Mouse (Mus musculus) lung, embryonic 15.5 days (tissue): ENCODE results near the gene Llcfc1. TPM values are rescaled to one million over a fixed set of nuclear protein-coding genes. Genes with fewer than 3 reads are reported as not detected.

Source experiments
- ATAC-seq: fragments of 200-750 bp; cut with Nextera tagmentation; 2 replicates; pipeline ENCODE4 v1.8.0; 2017; ENCODE audit warnings: moderate number of reproducible peaks, borderline replicate concordance; ENCODE audit not compliant: low FRiP score, low TSS enrichment; ENCODE audit errors: extremely low read depth
- H3K27ac ChIP-seq: fragments of 300-500 bp; sonication (generic); 2 replicates; pipeline ENCODE4 v1.5.1; 2015; ENCODE audit warnings: moderate library complexity, mild to moderate bottlenecking, inconsistent platforms
- H3K27me3 ChIP-seq: fragments of 300-500 bp; sonication (generic); 2 replicates; pipeline ENCODE4 v1.6.1; 2015; ENCODE audit warnings: inconsistent platforms
- H3K36me3 ChIP-seq: fragments of 300-500 bp; sonication (generic); 2 replicates; pipeline ENCODE4 v1.6.1; 2015; ENCODE audit warnings: inconsistent platforms
- H3K4me1 ChIP-seq: fragments of 300-500 bp; sonication (generic); 2 replicates; pipeline ENCODE4 v1.6.1; 2015; ENCODE audit warnings: inconsistent platforms
- H3K4me2 ChIP-seq: fragments of 300-500 bp; sonication (generic); 2 replicates; pipeline ENCODE4 v1.6.1; 2015; ENCODE audit warnings: inconsistent platforms, mild to moderate bottlenecking, moderate library complexity
- H3K4me3 ChIP-seq: fragments of 300-500 bp; sonication (generic); 2 replicates; pipeline ENCODE4 v1.5.1; 2015; ENCODE audit warnings: mild to moderate bottlenecking, inconsistent platforms
- H3K9ac ChIP-seq: fragments of 300-500 bp; sonication (generic); 2 replicates; pipeline ENCODE4 v1.6.1; 2015; ENCODE audit warnings: inconsistent platforms
- H3K9me3 ChIP-seq: fragments of 300-500 bp; sonication (generic); 2 replicates; pipeline ENCODE4 v1.6.1; 2016; ENCODE audit warnings: inconsistent platforms
- WGBS: fragments of 180-500 bp; shearing (Covaris S2); methylation state at CpG from one replicate; pipeline ENCODE4 v1.1.7; 2015; 5-methylcytosine and 5-hydroxymethylcytosine counted together
- polyA plus RNA-seq: library from polyadenylated mRNA; unstranded; fragments of >200 nt; fragmentation: Nextera tagmentation; extraction: Ambion mirVana; gene quantifications from 2 replicates; pipeline ENCODE4 v1.2.1, GENCODE M21; 2015

Gene Llcfc1
- polyA plus RNA-seq, 1 experiment from 2014 or later, result not detected

GRCm38 (mm10) chr6:41706275-41706674, 22.0 kb downstream of the Llcfc1 start:
- H3K4me2 ChIP-seq, result no peak overlapping the region
- H3K4me3 ChIP-seq, result no peak overlapping the region
- WGBS, result 84% methylated on average over 7 of the region's 7 CpGs
- H3K9me3 ChIP-seq, result no peaks in the 10 kb centered on the region
- no peaks in the 10 kb centered on the region for H3K27me3 ChIP-seq
- no peak overlapping the region for H3K9ac ChIP-seq
- H3K36me3 ChIP-seq, result no peaks in the 10 kb centered on the region
- H3K4me1 ChIP-seq, result no peaks in the 10 kb centered on the region
- no peak overlapping the region for H3K27ac ChIP-seq
- no peak for ATAC-seq

GRCm38 (mm10) chr6:41710281-41710680, 26.1 kb downstream of the Llcfc1 start:
- ATAC-seq, result no peak
- H3K9me3 ChIP-seq, result no peaks in the 10 kb centered on the region
- no peaks in the 10 kb centered on the region for H3K27me3 ChIP-seq
- H3K4me1 ChIP-seq, result no peaks in the 10 kb centered on the region
- H3K27ac ChIP-seq, result no peak overlapping the region
- no peak overlapping the region for H3K4me2 ChIP-seq
- H3K9ac ChIP-seq, result no peak overlapping the region
- no peaks in the 10 kb centered on the region for H3K36me3 ChIP-seq
- 68% methylated on average over 1 of the region's 1 CpGs for WGBS
- no peak overlapping the region for H3K4me3 ChIP-seq

GRCm38 (mm10) chr6:41721430-41721829, 37.2 kb downstream of the Llcfc1 start:
- H3K27me3 ChIP-seq, result no peaks in the 10 kb centered on the region
- no peak overlapping the region for H3K4me2 ChIP-seq
- H3K36me3 ChIP-seq, result no peaks in the 10 kb centered on the region
- H3K9me3 ChIP-seq, result no peaks in the 10 kb centered on the region
- no peak for ATAC-seq
- no peaks in the 10 kb centered on the region for H3K4me1 ChIP-seq
- H3K9ac ChIP-seq, result no peak overlapping the region
- H3K4me3 ChIP-seq, result no peak overlapping the region
- H3K27ac ChIP-seq, result no peak overlapping the region
- WGBS, result 73% methylated on average over 2 of the region's 2 CpGs

- Histone ChIP-seq H3K36me3 (no peaks in the 10 kb centered on the region), H3K4me1 (no peaks in the 10 kb centered on the region), H3K27ac (no peak overlapping the region), H3K27me3 (no peaks in the 10 kb centered on the region), H3K4me3 (no peak overlapping the region), H3K9me3 (no peaks in the 10 kb centered on the region), H3K9ac (no peak overlapping the region), H3K4me2 (no peak overlapping the region)
- ATAC-seq, result no peak
- 56% methylated on average over 1 of the region's 1 CpGs for WGBS
These were observed 43.9 kb downstream of the Llcfc1 start for GRCm38 (mm10) chr6:41727989-41728609.

GRCm38 (mm10) chr6:41734719-41735470, 50.7 kb downstream of the Llcfc1 start:
- no peaks in the 10 kb centered on the region for H3K9me3 ChIP-seq
- no peaks in the 10 kb centered on the region for H3K36me3 ChIP-seq
- WGBS, result 82% methylated on average over 5 of the region's 5 CpGs
- H3K9ac ChIP-seq, result no peak overlapping the region
- no peaks in the 10 kb centered on the region for H3K27me3 ChIP-seq
- H3K4me3 ChIP-seq, result no peak overlapping the region
- no peak for ATAC-seq
- no peak overlapping the region for H3K4me2 ChIP-seq
- no peak overlapping the region for H3K27ac ChIP-seq
- H3K4me1 ChIP-seq, result no peaks in the 10 kb centered on the region

Other genes with a start within 250 kb of the Llcfc1 start
- 0.29 TPM in 1 of 2 replicates, not detected in the other for gene Gm10334, start 238.3 kb upstream of the Llcfc1 start, polyA plus RNA-seq
- 2.0 TPM in 1 of 2 replicates, not detected in the other for gene Prss1, start 225.5 kb upstream of the Llcfc1 start, polyA plus RNA-seq
- gene Prss2, start 162.6 kb upstream of the Llcfc1 start, polyA plus RNA-seq, result 0.54 TPM in 1 of 2 replicates, not detected in the other
- gene Ephb6, start 78.9 kb upstream of the Llcfc1 start, polyA plus RNA-seq, result 10.4 and 14.5 TPM in 2 replicates
- gene Trpv6, start 48.0 kb upstream of the Llcfc1 start, polyA plus RNA-seq, result 1.8 and 2.3 TPM in 2 replicates
- gene Trpv5, start 3.7 kb upstream of the Llcfc1 start, polyA plus RNA-seq, result not detected in 2 replicates
- 2.7 and 3.3 TPM in 2 replicates for gene Kel, start 19.9 kb downstream of the Llcfc1 start, polyA plus RNA-seq
- gene Olfr459, start 90.7 kb downstream of the Llcfc1 start, polyA plus RNA-seq, result not detected in 2 replicates
- not detected in 2 replicates for gene Pip, start 163.1 kb downstream of the Llcfc1 start, polyA plus RNA-seq
- not detected in 2 replicates for gene Sval2, start 168.6 kb downstream of the Llcfc1 start, polyA plus RNA-seq